Mouse (Mus musculus) CH12.LX (cell line): ENCODE results near the gene Fam49a. TPM values are rescaled to one million over a fixed set of nuclear protein-coding genes. Genes with fewer than 3 reads are reported as not detected.

Experiments
- DNase-seq: peaks from one replicate; pipeline ENCODE4 v3.0.0-alpha.2; 2013; ENCODE audit errors: extremely low read depth
- H3K27ac ChIP-seq: 2 replicates; pipeline ENCODE4 v1.5.1; 2012; ENCODE audit warnings: low read depth, mild to moderate bottlenecking, control low read depth, moderate library complexity; ENCODE audit not compliant: insufficient read depth
- H3K27me3 ChIP-seq: replicated peaks from 2 replicates; pipeline ENCODE3; 2012; ENCODE audit warnings: inconsistent platforms
- H3K36me3 ChIP-seq, 2 experiments: replicated peaks in 1 of 2; 2 replicates each; pipeline versions ENCODE3 to v1.6.1; 2012; ENCODE audit warnings: inconsistent platforms in 1 of 2, low read length in 1 of 2, mild to moderate bottlenecking in 1 of 2, mixed read lengths in 1 of 2, moderate library complexity in 1 of 2; ENCODE audit not compliant: control insufficient read depth in 1 of 2, insufficient read depth in 1 of 2
- H3K4me1 ChIP-seq, 2 experiments: 2 replicates each; pipeline ENCODE4 v1.6.1; 2012; ENCODE audit warnings: inconsistent platforms in 1 of 2, moderate library complexity in 1 of 2; ENCODE audit not compliant: insufficient read depth in 2 of 2, control insufficient read depth in 1 of 2
- H3K4me2 ChIP-seq: 2 replicates; pipeline ENCODE4 v1.6.1; 2012; ENCODE audit warnings: low read depth, mild to moderate bottlenecking, control low read depth; ENCODE audit not compliant: poor library complexity, insufficient read depth, severe bottlenecking
- H3K4me3 ChIP-seq, 3 experiments: fragments of 150-350 bp in 1 of 3; sonication (generic) in 1 of 3; replicated peaks in 1 of 3; 2 replicates each; pipeline versions ENCODE3 to v1.5.1; 2011 to 2012; ENCODE audit warnings: low read depth in 2 of 3, low read length in 2 of 3, mild to moderate bottlenecking in 2 of 3, moderate library complexity in 2 of 3, control low read depth in 1 of 3, improper control_type of control experiment in 1 of 3, inconsistent platforms in 1 of 3, mixed read lengths in 1 of 3; ENCODE audit not compliant: poor library complexity in 1 of 3
- H3K79me2 ChIP-seq: replicated peaks from 2 replicates; pipeline ENCODE4 v1.6.1; 2012; ENCODE audit warnings: mild to moderate bottlenecking, moderate library complexity; ENCODE audit not compliant: control insufficient read depth, poor library complexity, insufficient read depth, severe bottlenecking; ENCODE audit errors: extremely low read depth
- H3K9ac ChIP-seq: 2 replicates; pipeline ENCODE4 v1.6.1; 2012; ENCODE audit warnings: low read depth, mild to moderate bottlenecking, control low read depth, moderate library complexity; ENCODE audit not compliant: insufficient read depth
- H3K9me3 ChIP-seq: replicated peaks from 2 replicates; pipeline ENCODE3; 2012; ENCODE audit warnings: low read length, inconsistent platforms, mixed read lengths
- BHLHE40 ChIP-seq: IDR thresholded peaks from 2 replicates; pipeline ENCODE4 v1.6.1; 2011; ENCODE audit warnings: mild to moderate bottlenecking, low read depth, low read length, improper control_type of control experiment
- CHD2 ChIP-seq: IDR thresholded peaks from 2 replicates; pipeline ENCODE4 v1.6.1; 2011; ENCODE audit warnings: low read length, improper control_type of control experiment
- CTCF ChIP-seq, 2 experiments: IDR thresholded peaks in 1 of 2; conservative IDR thresholded peaks in 1 of 2; 2 replicates each; pipeline ENCODE4 v1.5.1; 2011 to 2012; ENCODE audit warnings: low read depth in 2 of 2, low read length in 2 of 2, improper control_type of control experiment in 1 of 2, inconsistent platforms in 1 of 2, mild to moderate bottlenecking in 1 of 2, moderate library complexity in 1 of 2
- E2F4 ChIP-seq: IDR thresholded peaks from 2 replicates; pipeline ENCODE4 v1.6.1; 2011; ENCODE audit warnings: low read depth, low read length, improper control_type of control experiment; ENCODE audit not compliant: insufficient replicate concordance
- ELF1 ChIP-seq: IDR thresholded peaks from 2 replicates; pipeline ENCODE4 v1.6.1; 2014; ENCODE audit warnings: low read depth, mild to moderate bottlenecking, inconsistent platforms, low read length, improper control_type of control experiment
- ETS1 ChIP-seq: conservative IDR thresholded peaks from 2 replicates; pipeline ENCODE4 v1.6.1; 2012; ENCODE audit warnings: low read depth, mild to moderate bottlenecking, inconsistent platforms, low read length, improper control_type of control experiment, moderate library complexity
- HCFC1 ChIP-seq: IDR thresholded peaks from 2 replicates; pipeline ENCODE4 v1.6.1; 2012; ENCODE audit warnings: low read depth, mild to moderate bottlenecking, inconsistent platforms, low read length, improper control_type of control experiment
- JUN ChIP-seq: IDR thresholded peaks from 2 replicates; pipeline ENCODE4 v1.6.1; 2011; ENCODE audit warnings: low read depth, mild to moderate bottlenecking, low read length, improper control_type of control experiment, moderate library complexity; ENCODE audit not compliant: insufficient read depth
- JUND ChIP-seq: conservative IDR thresholded peaks from 2 replicates; pipeline ENCODE4 v1.6.1; 2011; ENCODE audit warnings: low read depth, low read length, improper control_type of control experiment
- KAT2A ChIP-seq: IDR thresholded peaks from 2 replicates; pipeline ENCODE4 v1.6.1; 2012; ENCODE audit warnings: low read length, improper control_type of control experiment, inconsistent platforms; ENCODE audit not compliant: insufficient replicate concordance
- MAFK ChIP-seq: IDR thresholded peaks from 2 replicates; pipeline ENCODE4 v1.6.1; 2011; ENCODE audit warnings: low read length, improper control_type of control experiment; ENCODE audit not compliant: insufficient replicate concordance
- MAX ChIP-seq: IDR thresholded peaks from 2 replicates; pipeline ENCODE4 v1.6.1; 2011; ENCODE audit warnings: low read length, improper control_type of control experiment
- MAZ ChIP-seq: IDR thresholded peaks from 2 replicates; pipeline ENCODE4 v1.6.1; 2012; ENCODE audit warnings: low read depth, mild to moderate bottlenecking, inconsistent platforms, low read length, improper control_type of control experiment, moderate library complexity
- MEF2A ChIP-seq: IDR thresholded peaks from 2 replicates; pipeline ENCODE4 v1.6.1; 2014; ENCODE audit warnings: low read depth, mild to moderate bottlenecking, inconsistent platforms, low read length, improper control_type of control experiment, borderline replicate concordance
- MXI1 ChIP-seq: IDR thresholded peaks from 2 replicates; pipeline ENCODE4 v1.6.1; 2011; ENCODE audit warnings: mild to moderate bottlenecking, low read depth, low read length, improper control_type of control experiment
- NELFE ChIP-seq: IDR thresholded peaks from 2 replicates; pipeline ENCODE4 v1.6.1; 2011; ENCODE audit warnings: low read depth, low read length, improper control_type of control experiment
- NRF1 ChIP-seq: IDR thresholded peaks from 2 replicates; pipeline ENCODE4 v1.6.1; 2014; ENCODE audit warnings: low read depth, mild to moderate bottlenecking, inconsistent platforms, low read length, improper control_type of control experiment, moderate library complexity
- PAX5 ChIP-seq: IDR thresholded peaks from 2 replicates; pipeline ENCODE4 v1.6.1; 2012; ENCODE audit warnings: low read length, inconsistent platforms, mixed read lengths
- POLR2A ChIP-seq: IDR thresholded peaks from 2 replicates; pipeline ENCODE4 v1.6.1; 2011; ENCODE audit warnings: low read depth, mild to moderate bottlenecking, improper control_type of control experiment, low read length
- POLR2AphosphoS2 ChIP-seq: IDR thresholded peaks from 2 replicates; pipeline ENCODE4 v1.6.1; 2011; ENCODE audit warnings: low read depth, low read length, improper control_type of control experiment
- RAD21 ChIP-seq: IDR thresholded peaks from 2 replicates; pipeline ENCODE4 v1.6.1; 2011; ENCODE audit warnings: low read depth, mild to moderate bottlenecking, low read length, improper control_type of control experiment, moderate library complexity
- RCOR1 ChIP-seq: conservative IDR thresholded peaks from 2 replicates; pipeline ENCODE4 v1.6.1; 2012; ENCODE audit warnings: low read depth, mild to moderate bottlenecking, inconsistent platforms, low read length, improper control_type of control experiment
- TBP ChIP-seq: conservative IDR thresholded peaks from 2 replicates; pipeline ENCODE4 v1.6.1; 2011; ENCODE audit warnings: low read depth, low read length, improper control_type of control experiment
- TCF12 ChIP-seq: IDR thresholded peaks from 2 replicates; pipeline ENCODE4 v1.6.1; 2014; ENCODE audit warnings: low read depth, mild to moderate bottlenecking, inconsistent platforms, low read length, improper control_type of control experiment
- UBTF ChIP-seq: IDR thresholded peaks from 2 replicates; pipeline ENCODE4 v1.6.1; 2012; ENCODE audit warnings: low read depth, mild to moderate bottlenecking, inconsistent platforms, low read length, improper control_type of control experiment, moderate library complexity
- USF1 ChIP-seq: IDR thresholded peaks from 2 replicates; pipeline ENCODE4 v1.6.1; 2014; ENCODE audit warnings: low read depth, mild to moderate bottlenecking, inconsistent platforms, low read length, improper control_type of control experiment
- ZC3H11A ChIP-seq: IDR thresholded peaks from 2 replicates; pipeline ENCODE4 v1.6.1; 2012; ENCODE audit warnings: low read depth, mild to moderate bottlenecking, inconsistent platforms, low read length, improper control_type of control experiment
- ZKSCAN1 ChIP-seq: IDR thresholded peaks from 2 replicates; pipeline ENCODE4 v1.6.1; 2012; ENCODE audit warnings: low read depth, inconsistent platforms, low read length, improper control_type of control experiment, borderline replicate concordance
- ZMIZ1 ChIP-seq: IDR thresholded peaks from 2 replicates; pipeline ENCODE4 v1.6.1; 2012; ENCODE audit warnings: low read depth, mild to moderate bottlenecking, inconsistent platforms, low read length, improper control_type of control experiment
- dilution Hi-C: fragments of 300-500 bp; cut with MboI; formaldehyde crosslinking; loops from 2 replicates; pipeline ENCODE4 v1.14.3; 2020; ENCODE audit warnings: low sequenced_read_pairs; ENCODE audit not compliant: extremely low pct_unique_long_range_greater_than_20kb, extremely low pct_ligation_motif_present
- in situ Hi-C: fragments of 300-500 bp; cut with MboI; formaldehyde crosslinking; loops from 3 replicates; pipeline ENCODE4 v1.14.3; 2019; ENCODE audit warnings: low sequenced_read_pairs, low pct_ligation_motif_present, low pct_unique_long_range_greater_than_20kb, mixed read lengths
- polyA plus RNA-seq: library from polyadenylated mRNA; unstranded; fragments of >175 nt; gene quantifications from 2 replicates; pipeline ENCODE4 v1.2.1, GENCODE M21; 2012; ENCODE audit warnings: low read depth; ENCODE audit not compliant: insufficient read length
- total RNA-seq, 2 experiments: library from RNA; depleted of rRNA; stranded (reverse); fragments of 300-350 nt in 1 of 2; fragments of >200 nt in 1 of 2; gene quantifications; 2 replicates each; pipeline ENCODE4 v1.2.3; 2012 to 2014

Gene Fam49a
- total and polyA plus RNA-seq, 3 experiments = 11.4 to 21.3 (median 17.9) TPM

DNA sequence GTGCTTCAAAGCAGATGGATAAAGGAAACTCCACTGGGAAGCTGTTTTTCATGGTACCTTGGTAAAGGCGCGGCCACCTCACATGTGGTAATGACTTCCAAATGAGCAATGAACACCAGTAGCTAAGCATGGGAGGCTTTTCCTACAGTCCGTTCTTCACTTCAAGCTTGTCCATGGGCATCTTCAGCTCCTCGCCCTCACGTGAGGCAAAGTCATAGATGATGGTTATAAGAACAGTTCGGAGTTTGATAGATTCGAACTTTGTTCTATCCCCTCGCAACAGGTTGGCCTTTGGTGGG is 159.6 kb downstream of the Fam49a start:
- dilution Hi-C loops (no loop called here), in situ Hi-C loops (loop anchor here (10.0 kb wide), 1 partner anchor 793 kb away; no protein-coding TSS in a partner anchor)
- H3K4me1 ChIP-seq = peaks cover 0 to 8% of the 10 kb centered on the region in 2 experiments; a peak in 1 of 4 replicates
- no peak overlapping the region for H3K9ac ChIP-seq
- H3K36me3 ChIP-seq = no peaks in the 10 kb centered on the region
- no peaks in the 10 kb centered on the region for H3K79me2 ChIP-seq
- H3K9me3 ChIP-seq = no peaks in the 10 kb centered on the region
- H3K27ac ChIP-seq = no peak overlapping the region
- no peak for DNase-seq
- TF ChIP-seq JUN (no peak), ZC3H11A (no peak), BHLHE40 (no peak), MEF2A (no peak), CHD2 (no peak), CTCF (conservative IDR thresholded peaks at IDR 0.05 in 1 of 2, IDR thresholded peaks at IDR 0.05 in 1 of 2; ENCODE audit: low read depth in 2 of 2, low read length in 2 of 2) (no peak), ETS1 (no peak), PAX5 (no peak), POLR2AphosphoS2 (no peak), ZKSCAN1 (no peak), ELF1 (no peak), JUND (no peak), RCOR1 (no peak), TCF12 (no peak), RAD21 (no peak), POLR2A (no peak), NRF1 (no peak), ZMIZ1 (no peak), KAT2A (no peak), MXI1 (no peak)
- H3K27me3 ChIP-seq = no peaks in the 10 kb centered on the region
- no peak overlapping the region for H3K4me2 ChIP-seq
- no peak overlapping the region for H3K4me3 ChIP-seq

- H3K4me1 ChIP-seq = peaks cover 0 to 8% of the 10 kb centered on the region in 2 experiments; a peak in 1 of 4 replicates
- H3K9me3 ChIP-seq = no peaks in the 10 kb centered on the region
- no peaks in the 10 kb centered on the region for H3K36me3 ChIP-seq
- H3K27me3 ChIP-seq = no peaks in the 10 kb centered on the region
- DNase-seq = no peak
- no peak overlapping the region for H3K27ac ChIP-seq
- no peak overlapping the region for H3K4me2 ChIP-seq
- dilution Hi-C loops (no loop called here), in situ Hi-C loops (loop anchor here (10.0 kb wide), 1 partner anchor 790 kb away; no protein-coding TSS in a partner anchor)
- H3K4me3 ChIP-seq = no peak overlapping the region
- no peaks in the 10 kb centered on the region for H3K79me2 ChIP-seq
- H3K9ac ChIP-seq = no peak overlapping the region
- TF ChIP-seq USF1 (no peak), MAX (no peak), POLR2AphosphoS2 (no peak), UBTF (no peak), CTCF (conservative IDR thresholded peaks at IDR 0.05 in 1 of 2, IDR thresholded peaks at IDR 0.05 in 1 of 2; ENCODE audit: low read depth in 2 of 2, low read length in 2 of 2) (no peak), HCFC1 (no peak), E2F4 (no peak), ETS1 (no peak), ZC3H11A (no peak), ZKSCAN1 (no peak), NELFE (no peak), MAFK (no peak), MAZ (no peak), PAX5 (no peak), TBP (no peak)
These were observed 163.2 kb downstream of the Fam49a start for GRCm38 (mm10) chr12:12425188-12425587.
